Comparison of ENCODE assay signal across 8 mouse cellular contexts in the genomic region with DNA sequence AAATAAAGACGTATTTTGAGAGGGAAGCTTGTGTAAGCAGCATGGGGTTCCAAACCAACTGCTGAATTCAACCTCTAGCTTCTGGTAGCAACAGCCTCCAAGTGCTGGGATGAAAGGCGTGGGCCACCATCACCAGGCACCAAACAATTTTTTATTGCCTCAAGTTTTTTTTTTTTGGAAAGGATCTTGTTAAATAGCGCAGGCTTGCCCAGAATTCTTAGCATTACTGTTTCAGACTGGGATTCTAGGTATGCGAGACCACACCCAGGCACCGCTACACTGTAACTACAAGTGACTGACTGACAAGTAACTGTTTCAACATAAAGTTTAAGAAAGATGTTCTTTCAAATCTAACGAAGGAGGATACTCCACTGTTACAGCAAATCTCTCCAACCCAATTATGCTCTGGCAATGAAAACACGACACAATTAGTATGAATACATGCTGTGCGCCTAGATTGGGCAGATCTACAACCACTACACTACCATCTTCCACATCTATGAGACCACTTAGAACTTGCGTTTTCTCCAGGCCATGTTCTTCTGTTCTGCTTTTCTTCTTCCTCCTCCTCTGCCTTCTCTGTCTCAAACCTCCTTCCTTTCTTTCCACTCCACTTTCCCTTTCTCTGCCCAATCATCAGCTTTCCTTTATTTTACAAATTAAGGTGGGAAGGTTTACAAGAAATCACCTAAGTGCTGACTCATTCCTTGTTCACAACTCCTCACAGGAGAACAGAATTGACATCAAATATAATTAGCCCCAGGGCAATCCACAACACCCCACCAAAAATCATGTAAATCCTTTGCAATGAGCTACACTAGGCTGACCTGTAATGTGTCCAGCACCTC. TPM values are rescaled to one million over a fixed set of nuclear protein-coding genes. Genes with fewer than 3 reads are reported as not detected.
DNase-seq lines count a peak whose midpoint lies in the region; ATAC-seq and TF ChIP-seq lines count a peak whose summit lies in the region.

No protein-coding gene starts in this region.

- peaks cover 33% of the 10 kb centered on the region for H3K79me2 ChIP-seq in CH12.LX (replicated peaks; ENCODE audit: control insufficient read depth, extremely low read depth, insufficient read depth, poor library complexity, severe bottlenecking)
- H3K79me2 ChIP-seq in myocyte (ENCODE audit: control insufficient read depth, insufficient read depth) = peaks cover 33% of the 10 kb centered on the region

- H3K4me1 ChIP-seq in heart, embryonic 12.5 days (replicated peaks) = peaks cover 15% of the 10 kb centered on the region
- H3K4me1 ChIP-seq in CH12.LX (ENCODE audit: control insufficient read depth in 1 of 2, insufficient read depth in 2 of 2) = peaks cover 0 to 26% of the 10 kb centered on the region in 2 experiments; a peak in 2 of 4 replicates
- peaks cover 3% of the 10 kb centered on the region; the same call in 1 of the 2 replicates for H3K4me1 ChIP-seq in hindbrain, postnatal 0 days (ENCODE audit: insufficient read depth, low read length)

- no peak for TF ChIP-seq RAD21 in CH12.LX (IDR thresholded peaks at IDR 0.05; ENCODE audit: low read depth, low read length)

- H3K27ac ChIP-seq in heart, embryonic 12.5 days (ENCODE audit: poor library complexity, severe bottlenecking) = peak overlapping the region; percentile 98
- peak overlapping the region; percentile 88 for H3K27ac ChIP-seq in CH12.LX (ENCODE audit: insufficient read depth, low read depth)
- H3K27ac ChIP-seq in hindbrain, postnatal 0 days = peak overlapping the region; percentile 98

- no peak for DNase-seq in heart, postnatal 4 days
- peak; percentile 24 for DNase-seq in CH12.LX (ENCODE audit: extremely low read depth)
- DNase-seq in cerebellum, postnatal 14 days = peak; percentile 5 to 15
- DNase-seq in hindbrain, postnatal 0 days (ENCODE audit: low spot score) = no peak
- DNase-seq in frontal cortex, postnatal 14 days (ENCODE audit: low spot score in 2 of 2) = no peak

- peak overlapping the region; percentile 81 for H3K9ac ChIP-seq in heart, embryonic 12.5 days
- peak overlapping the region; percentile 93 for H3K9ac ChIP-seq in CH12.LX (ENCODE audit: insufficient read depth, low read depth)
- peak overlapping the region; percentile 97 for H3K9ac ChIP-seq in hindbrain, postnatal 0 days (replicated peaks; ENCODE audit: low read length)

- no peak for TF ChIP-seq POLR2A in CH12.LX (IDR thresholded peaks at IDR 0.05; ENCODE audit: low read depth, low read length)
- no peak for TF ChIP-seq POLR2A in myocyte (IDR thresholded peaks at IDR 0.05; ENCODE audit: insufficient read length, low read depth)

- ATAC-seq in heart, embryonic 12.5 days (ENCODE audit: insufficient number of reproducible peaks, low FRiP score) = no peak
- ATAC-seq in hindbrain, postnatal 0 days = no peak
- no peak for ATAC-seq in erythroid progenitor cell, adult 5-6 weeks (replicated peaks; ENCODE audit: low FRiP score, poor library complexity, severe bottlenecking)

- peak overlapping the region; percentile 84 for H3K4me3 ChIP-seq in heart, embryonic 12.5 days
- H3K4me3 ChIP-seq in CH12.LX (replicated peaks in 1 of 3; ENCODE audit: low read depth in 2 of 3, low read length in 2 of 3, poor library complexity in 1 of 3) = peak overlapping the region; percentile 47 to 55 (median 51)
- H3K4me3 ChIP-seq in hindbrain, postnatal 0 days (ENCODE audit: low read length) = peak overlapping the region; percentile 100
- peak overlapping the region; percentile 92 for H3K4me3 ChIP-seq in myocyte

- H3K36me3 ChIP-seq in heart, embryonic 12.5 days = no peaks in the 10 kb centered on the region
- H3K36me3 ChIP-seq in CH12.LX (replicated peaks in 1 of 2; ENCODE audit: control insufficient read depth in 1 of 2, insufficient read depth in 1 of 2, low read length in 1 of 2) = no peaks in the 10 kb centered on the region
- H3K36me3 ChIP-seq in hindbrain, postnatal 0 days (ENCODE audit: insufficient read depth, low read length) = no peaks in the 10 kb centered on the region
- no peaks in the 10 kb centered on the region for H3K36me3 ChIP-seq in myocyte (ENCODE audit: control insufficient read depth, insufficient read depth)

- no peaks in the 10 kb centered on the region for H3K27me3 ChIP-seq in heart, embryonic 12.5 days (replicated peaks)
- H3K27me3 ChIP-seq in CH12.LX (replicated peaks) (no peaks in the 10 kb centered on the region), myocyte (ENCODE audit: control insufficient read depth, insufficient read depth, insufficient read length) (no peaks in the 10 kb centered on the region)
- no peaks in the 10 kb centered on the region for H3K27me3 ChIP-seq in hindbrain, postnatal 0 days (ENCODE audit: insufficient read depth, low read length)

- peak overlapping the region; percentile 96 for H3ac ChIP-seq in myocyte (ENCODE audit: control insufficient read depth, insufficient read length)

- TF ChIP-seq EP300 in CH12.LX (IDR thresholded peaks at IDR 0.05; ENCODE audit: low read length) = no peak

- H3K4me2 ChIP-seq in heart, embryonic 12.5 days = peak overlapping the region; percentile 79
- H3K4me2 ChIP-seq in CH12.LX (ENCODE audit: insufficient read depth, low read depth, poor library complexity, severe bottlenecking) (peak overlapping the region; percentile 93), myocyte (ENCODE audit: low read depth) (peak overlapping the region; percentile 99)
- peak overlapping the region; percentile 58 for H3K4me2 ChIP-seq in hindbrain, postnatal 0 days (ENCODE audit: low read depth, low read length)

- in situ Hi-C loops in CH12.LX (cut with MboI; ENCODE audit: low pct_ligation_motif_present, low pct_unique_long_range_greater_than_20kb, low sequenced_read_pairs) = no loop called here

- TF ChIP-seq CTCF in CH12.LX (conservative IDR thresholded peaks at IDR 0.05 in 1 of 2, IDR thresholded peaks at IDR 0.05 in 1 of 2; ENCODE audit: low read depth in 2 of 2, low read length in 2 of 2) = no peak
- TF ChIP-seq CTCF in hindbrain, postnatal 0 days (IDR thresholded peaks at IDR 0.05; ENCODE audit: low read depth) = no peak

- WGBS in heart, embryonic 12.5 days = 84% methylated on average over 9 of the region's 9 CpGs
- WGBS in hindbrain, postnatal 0 days = 88% methylated on average over 9 of the region's 9 CpGs

- dilution Hi-C loops in CH12.LX (cut with MboI; ENCODE audit: extremely low pct_ligation_motif_present, extremely low pct_unique_long_range_greater_than_20kb, low sequenced_read_pairs) = no loop called here

- H3K9me3 ChIP-seq in heart, embryonic 12.5 days (replicated peaks) = no peaks in the 10 kb centered on the region
- no peaks in the 10 kb centered on the region for H3K9me3 ChIP-seq in CH12.LX (replicated peaks; ENCODE audit: low read length)
- no peaks in the 10 kb centered on the region for H3K9me3 ChIP-seq in hindbrain, postnatal 0 days (ENCODE audit: low read length)

TF ChIP-seq in CH12.LX, 34 proteins besides CTCF, POLR2A, EP300 and RAD21 (continues in another document):
- no peak for TF ChIP-seq MXI1 (IDR thresholded peaks at IDR 0.05; ENCODE audit: low read depth, low read length)
- no peak for TF ChIP-seq KAT2A (IDR thresholded peaks at IDR 0.05; ENCODE audit: insufficient replicate concordance, low read length)
- TF ChIP-seq SMC3 (IDR thresholded peaks at IDR 0.05; ENCODE audit: low read depth, low read length) = no peak
- no peak for TF ChIP-seq NRF1 (IDR thresholded peaks at IDR 0.05; ENCODE audit: low read depth, low read length)
- no peak for TF ChIP-seq PAX5 (IDR thresholded peaks at IDR 0.05; ENCODE audit: low read length)
- no peak for TF ChIP-seq MAFK (IDR thresholded peaks at IDR 0.05; ENCODE audit: insufficient replicate concordance, low read length)
- TF ChIP-seq TBP (conservative IDR thresholded peaks at IDR 0.05; ENCODE audit: low read depth, low read length) = no peak
- TF ChIP-seq GABPA (IDR thresholded peaks at IDR 0.05; ENCODE audit: insufficient replicate concordance, low read depth, low read length) = no peak

TF ChIP-seq in myocyte, 11 proteins besides CTCF, POLR2A, EP300 and RAD21:
- no peak for TF ChIP-seq E2F4 (IDR thresholded peaks at IDR 0.05; ENCODE audit: insufficient read depth)
- TF ChIP-seq POLR2AphosphoS2 (IDR thresholded peaks at IDR 0.05; ENCODE audit: insufficient read length, low read depth) = peak; percentile 11
- TF ChIP-seq SRF (IDR thresholded peaks at IDR 0.05; ENCODE audit: control insufficient read depth, insufficient read length, low read depth) = no peak

RNA-seq across cellular contexts. Expression of gene Birc6, which starts 1.1 kb away (rescaled TPM):
- polyA plus RNA-seq in heart, embryonic 12.5 days (2016; fragmentation: Nextera tagmentation; extraction: Ambion mirVana) = 76.3 and 83.3 TPM in 2 replicates
- total RNA-seq in heart, postnatal 4 days (2021) = 100 to 1,000 TPM; 110 to 119 TPM
- 57.2 and 65.6 TPM in 2 replicates for total RNA-seq in CH12.LX (2012; rRNA removed)
- 45.3 and 55.5 TPM in 2 replicates for total RNA-seq in CH12.LX (2014; rRNA removed)
- 61.3 and 78.7 TPM in 2 replicates for polyA plus RNA-seq in CH12.LX (2012; ENCODE audit: insufficient read length, low read depth)
- 137 and 152 TPM in 2 replicates for total RNA-seq in hindbrain, postnatal 0 days (2014; rRNA removed)
- 96.6 and 107 TPM in 2 replicates for polyA plus RNA-seq in hindbrain, postnatal 0 days (2015; fragmentation: Nextera tagmentation; extraction: Ambion mirVana)
- polyA plus RNA-seq in myocyte (2012; fragmentation: generic; extraction: Trizol) = 20.1 TPM
- total RNA-seq in erythroid progenitor cell, adult 5-6 weeks (2015; ENCODE audit: low replicate concordance) = 135 and 175 TPM in 2 replicates
- total RNA-seq in erythroid progenitor cell, adult 5-6 weeks (2017; ENCODE audit: low replicate concordance) = 128 and 149 TPM in 2 replicates

RNA-seq across cellular contexts. Expression of gene Yipf4, which starts 37.7 kb away (rescaled TPM):
- 63.2 and 64.7 TPM in 2 replicates for polyA plus RNA-seq in heart, embryonic 12.5 days (2016; fragmentation: Nextera tagmentation; extraction: Ambion mirVana)
- 10 to 100 TPM; 59.7 to 60.5 TPM for total RNA-seq in heart, postnatal 4 days (2021)
- total RNA-seq in CH12.LX (2012; rRNA removed) = 28.9 and 32.9 TPM in 2 replicates
- 77.7 and 81.3 TPM in 2 replicates for total RNA-seq in CH12.LX (2014; rRNA removed)
- 41.6 and 42.8 TPM in 2 replicates for polyA plus RNA-seq in CH12.LX (2012; ENCODE audit: insufficient read length, low read depth)
- 32.1 and 43.3 TPM in 2 replicates for total RNA-seq in hindbrain, postnatal 0 days (2014; rRNA removed)
- polyA plus RNA-seq in hindbrain, postnatal 0 days (2015; fragmentation: Nextera tagmentation; extraction: Ambion mirVana) = 53.5 and 55.2 TPM in 2 replicates
- polyA plus RNA-seq in myocyte (2012; fragmentation: generic; extraction: Trizol) = 20.0 TPM
- total RNA-seq in erythroid progenitor cell, adult 5-6 weeks (2015; ENCODE audit: low replicate concordance) = 60.9 and 101 TPM in 2 replicates
- 80.6 and 109 TPM in 2 replicates for total RNA-seq in erythroid progenitor cell, adult 5-6 weeks (2017; ENCODE audit: low replicate concordance)

Comparison
In these comparisons a context has a peak if more than half of its experiments do, and no peak if none do; other contexts are left out.
1. DNase-seq: peak in CH12.LX (single experiment) and cerebellum, postnatal 14 days (2 of 2); none in heart, postnatal 4 days (single experiment), hindbrain, postnatal 0 days (single experiment) and frontal cortex, postnatal 14 days (0 of 2).
2. Peak in every context shown above with its lines, with median percentiles within 50 percentile points of each other: H3K27ac ChIP-seq, H3K4me2 ChIP-seq, H3K4me3 ChIP-seq and H3K9ac ChIP-seq.